In genomic region chr8:39218716-39219115, GRCm38 (mm10) we compare ENCODE assay signal across 22 mouse cellular contexts.
A peak's percentile ranks its signal among the peaks of the same experiment; 100 is the strongest.
DNase-seq lines count a peak whose midpoint lies in the region; ATAC-seq and TF ChIP-seq lines count a peak whose summit lies in the region.
"Had no signal": no experiment of that assay in that cellular context is flagged by ENCODE, and none has a peak within 500 bp of the region (broad histone marks: within the 10 kb centered on the region; RNA-seq: fewer than 3 reads in every experiment).

No protein-coding gene starts in this region.

- WGBS in stomach, postnatal 0 days: 89% methylated on average over 1 of the region's 1 CpGs

- no peaks in the 10 kb centered on the region for H3K4me1 ChIP-seq in stomach, postnatal 0 days (replicated peaks; ENCODE audit: control insufficient read depth, insufficient read depth)
- H3K4me1 ChIP-seq: embryonic facial prominence, embryonic 13.5 days; forebrain, embryonic 12.5 days; heart, embryonic 13.5 days; hindbrain, embryonic 15.5 days had no signal

- H3K4me3 ChIP-seq in stomach, postnatal 0 days (ENCODE audit: low read depth, low read length): no peak overlapping the region
- H3K4me3 ChIP-seq: embryonic facial prominence, embryonic 13.5 days; forebrain, embryonic 12.5 days; heart, embryonic 13.5 days; hindbrain, embryonic 15.5 days had no signal

- no peaks in the 10 kb centered on the region for H3K36me3 ChIP-seq in stomach, postnatal 0 days (ENCODE audit: control insufficient read depth, insufficient read depth, low read length)
- H3K36me3 ChIP-seq: embryonic facial prominence, embryonic 13.5 days; forebrain, embryonic 12.5 days; G1E; heart, embryonic 13.5 days; hindbrain, embryonic 15.5 days had no signal

- TF ChIP-seq EP300 in stomach, postnatal 0 days (optimal IDR thresholded peaks at IDR 0.05): no peak

- TF ChIP-seq CTCF in stomach, postnatal 0 days (IDR thresholded peaks at IDR 0.05; ENCODE audit: low read depth): no peak

- no peak overlapping the region for H3K9ac ChIP-seq in stomach, postnatal 0 days (ENCODE audit: low read length)
- H3K9ac ChIP-seq: embryonic facial prominence, embryonic 13.5 days; forebrain, embryonic 12.5 days; heart, embryonic 13.5 days; hindbrain, embryonic 15.5 days had no signal

- H3K4me2 ChIP-seq in stomach, postnatal 0 days (replicated peaks; ENCODE audit: low read depth): no peak overlapping the region
- H3K4me2 ChIP-seq: embryonic facial prominence, embryonic 13.5 days; forebrain, embryonic 12.5 days; heart, embryonic 13.5 days; hindbrain, embryonic 15.5 days had no signal

- H3K27me3 ChIP-seq in stomach, postnatal 0 days (ENCODE audit: control insufficient read depth, insufficient read depth, low read length): no peaks in the 10 kb centered on the region
- H3K27me3 ChIP-seq: embryonic facial prominence, embryonic 13.5 days; forebrain, embryonic 12.5 days; heart, embryonic 13.5 days; hindbrain, embryonic 15.5 days had no signal

- H3K27ac ChIP-seq in stomach, postnatal 0 days (replicated peaks): no peak overlapping the region
- H3K27ac ChIP-seq: embryonic facial prominence, embryonic 13.5 days; forebrain, embryonic 12.5 days; heart, embryonic 13.5 days; hindbrain, embryonic 15.5 days had no signal

- no peak for ATAC-seq in stomach, postnatal 0 days (ENCODE audit: low FRiP score, low TSS enrichment)
- ATAC-seq: CD4-positive, CD25-positive, alpha-beta regulatory T cell, adult 4 months; forebrain, embryonic 16.5 days had no signal

- H3K9me3 ChIP-seq in stomach, postnatal 0 days (ENCODE audit: control insufficient read depth, low read length): no peaks in the 10 kb centered on the region
- H3K9me3 ChIP-seq: embryonic facial prominence, embryonic 13.5 days; forebrain, embryonic 12.5 days; G1E; heart, embryonic 13.5 days; hindbrain, embryonic 15.5 days had no signal

- peak; percentile 33 for DNase-seq in heart, adult 11 months
- DNase-seq in heart, adult 8-10 months (ENCODE audit: low spot score): no peak
- DNase-seq in right cerebral cortex, adult 18-20 months: peak; percentile 33
- no peak for DNase-seq in right cerebral cortex, postnatal 14 days
- peak; percentile 38 to 40 for DNase-seq in frontal cortex, adult 2 months (ENCODE audit: extremely low spot score in 1 of 2, low spot score in 1 of 2)
- DNase-seq in telencephalon, adult 2 months (ENCODE audit: low read depth, low spot score): peak; percentile 44
- no peak for DNase-seq in stomach, postnatal 0 days (ENCODE audit: low spot score)
- DNase-seq: adrenal gland, adult 8-10 months; adrenal gland, postnatal 36 days; B cell, adult 2 months; cerebellum, adult 11 months; cerebellum, adult 9-10 months; cerebellum, postnatal 25 days; gastrocnemius, postnatal 10 days; heart, postnatal 36 days had no signal

Comparison
In these comparisons a context has a peak if more than half of its experiments do, and no peak if none do; other contexts are left out.
1. DNase-seq: peak in heart, adult 11 months (single experiment), right cerebral cortex, adult 18-20 months (single experiment), frontal cortex, adult 2 months (2 of 2) and telencephalon, adult 2 months (single experiment); none in heart, adult 8-10 months (single experiment), right cerebral cortex, postnatal 14 days (single experiment) and stomach, postnatal 0 days (single experiment).